Mouse (Mus musculus): ENCODE data around the gene Cotl1.

DNA sequence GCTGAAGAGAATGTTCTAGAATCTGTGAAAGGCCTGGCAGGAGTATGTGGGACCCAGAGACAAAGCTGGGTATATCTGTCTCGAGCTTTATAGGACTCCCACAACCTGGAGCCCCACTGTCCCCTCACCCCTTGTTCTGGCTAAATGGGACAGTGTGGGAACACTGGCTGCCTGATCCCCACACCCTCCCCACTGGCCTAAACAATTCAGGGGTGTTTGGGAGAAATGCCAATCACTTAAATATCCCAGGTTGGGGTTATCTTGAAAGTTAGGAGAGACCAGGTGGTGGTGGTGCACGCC, 41.4 kb downstream of the Cotl1 start:
- no peak for TF ChIP-seq GATA1 (IDR thresholded peaks at IDR 0.05; ENCODE audit: borderline replicate concordance, low read length)
- TF ChIP-seq FLI1 (IDR thresholded peaks at IDR 0.05; ENCODE audit: low read length) = no peak

Measured in megakaryocyte, embryonic 14.5 days (primary cell).